Mouse (Mus musculus) small intestine, adult 2 months (tissue): ENCODE results near the gene Mras. TPM values are rescaled to one million over a fixed set of nuclear protein-coding genes. Genes with fewer than 3 reads are reported as not detected.

Experiments used
- H3K27ac ChIP-seq: fragments of 200-500 bp; 2 replicates; pipeline ENCODE4 v1.5.1; 2012; ENCODE audit warnings: low read depth, low read length, control low read depth, inconsistent platforms; ENCODE audit not compliant: insufficient read depth
- H3K27me3 ChIP-seq: fragments of 200-500 bp; 2 replicates; pipeline ENCODE4 v1.6.1; 2012; ENCODE audit warnings: mild to moderate bottlenecking, moderate library complexity, low read length, inconsistent platforms; ENCODE audit not compliant: control insufficient read depth, insufficient read depth
- H3K36me3 ChIP-seq: fragments of 200-500 bp; 2 replicates; pipeline ENCODE4 v1.6.1; 2012; ENCODE audit warnings: mild to moderate bottlenecking, low read length, control low read depth, inconsistent platforms; ENCODE audit not compliant: control insufficient read depth, insufficient read depth
- H3K4me1 ChIP-seq: fragments of 200-500 bp; 2 replicates; pipeline ENCODE4 v1.6.1; 2012; ENCODE audit warnings: low read length, inconsistent platforms, mixed read lengths; ENCODE audit not compliant: control insufficient read depth, insufficient read depth, insufficient read length
- H3K4me3 ChIP-seq: fragments of 200-500 bp; 2 replicates; pipeline ENCODE4 v1.5.1; 2012; ENCODE audit warnings: low read depth, mild to moderate bottlenecking, control low read depth, inconsistent platforms, low read length, moderate library complexity
- CTCF ChIP-seq: fragments of 200-500 bp; IDR thresholded peaks from 2 replicates; pipeline ENCODE4 v1.5.1; 2012; ENCODE audit warnings: low read depth, mild to moderate bottlenecking, control low read depth, inconsistent platforms, low read length, moderate library complexity, mixed read lengths; ENCODE audit not compliant: insufficient replicate concordance, insufficient read length; ENCODE audit errors: extremely low read depth
- POLR2A ChIP-seq: fragments of 200-500 bp; IDR thresholded peaks from 2 replicates; pipeline ENCODE4 v1.6.1; 2012; ENCODE audit warnings: low read depth, mild to moderate bottlenecking, control low read depth, inconsistent platforms, low read length, moderate library complexity
- WGBS: fragments of 180-500 bp; shearing (Covaris S2); methylation state at CpG from one replicate; pipeline ENCODE4 v1.1.7; 2018; 5-methylcytosine and 5-hydroxymethylcytosine counted together
- polyA plus RNA-seq: library from polyadenylated mRNA; depleted of rRNA; stranded (reverse); fragments of >200 nt; gene quantifications from 2 replicates; pipeline ENCODE4 v1.2.3, GENCODE M21; 2012

Mras gene
- polyA plus RNA-seq, 1 experiment = 2.6 TPM

DNA sequence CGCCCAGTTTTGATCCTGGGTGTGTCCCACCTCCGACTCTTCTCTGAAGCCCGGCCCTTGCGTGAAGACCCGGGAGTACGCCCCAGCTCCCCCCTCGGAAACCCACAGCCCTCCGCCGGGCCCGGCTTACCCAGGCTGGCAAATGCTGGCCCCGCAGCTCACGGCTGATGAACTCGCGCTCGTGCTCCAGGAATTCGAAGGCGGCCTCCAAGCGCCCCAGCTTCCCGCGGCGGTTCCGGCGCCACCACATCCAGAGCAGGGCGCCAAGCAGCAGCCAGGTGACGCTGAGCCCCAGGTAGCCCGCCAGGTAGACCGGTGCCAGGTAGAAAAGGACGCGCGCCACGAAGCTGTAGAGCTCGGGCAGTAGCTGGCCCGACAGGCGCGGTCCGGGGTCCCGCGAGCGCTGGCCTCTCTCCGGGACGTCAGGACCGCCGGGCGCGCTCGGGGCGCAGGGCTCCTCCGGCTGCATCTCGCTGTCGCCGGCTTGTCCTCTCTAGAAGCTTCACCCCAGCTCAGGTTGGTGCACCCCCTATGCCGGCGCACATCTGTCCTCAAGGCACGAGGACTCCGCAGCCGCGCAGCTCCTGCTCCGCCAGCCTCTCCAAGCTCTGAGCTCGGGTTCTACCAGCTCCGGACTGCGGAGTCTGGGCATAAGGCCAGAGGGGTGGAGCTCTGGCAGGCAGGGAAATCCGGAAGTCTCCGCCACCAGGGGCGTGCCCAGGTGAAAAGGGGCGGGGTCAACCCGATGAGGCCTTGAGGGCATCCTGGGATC is 79.1 kb downstream of the Mras start, which contains the start of gene Esyt3:
Gene Esyt3, minus strand, starts transcription at position 637 of the 772 bp plus-strand sequence.
- under 1% methylated on average over 66 of the region's 66 CpGs for WGBS
- no peaks in the 10 kb centered on the region for H3K36me3 ChIP-seq
- no peak for TF ChIP-seq POLR2A
- no peak for TF ChIP-seq CTCF
- H3K27me3 ChIP-seq = peaks cover 21% of the 10 kb centered on the region
- no peak within 1 kb of the TSS for H3K27ac ChIP-seq
- peaks cover 11% of the 10 kb centered on the region for H3K4me1 ChIP-seq
- peak within 1 kb of the TSS; percentile 52 for H3K4me3 ChIP-seq

DNA sequence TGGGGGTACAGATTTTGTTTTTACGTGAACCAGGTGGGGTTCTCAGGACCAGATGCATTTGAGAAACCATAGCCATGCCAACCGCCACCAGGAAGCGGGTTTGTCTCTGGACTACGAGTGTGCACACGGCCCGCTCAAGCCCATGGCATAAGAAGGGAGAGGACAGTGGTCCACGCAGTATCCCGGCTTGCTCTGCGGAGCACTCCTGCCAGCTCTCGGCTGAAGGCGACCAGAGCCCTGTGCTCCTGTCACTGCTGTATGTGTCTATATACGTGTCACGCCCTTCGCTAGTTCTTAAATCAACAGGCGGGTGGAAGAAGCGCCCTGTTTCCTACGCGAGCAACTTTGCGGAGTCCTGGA is 79.6 kb downstream of the Mras start:
- no peaks in the 10 kb centered on the region for H3K36me3 ChIP-seq
- H3K27ac ChIP-seq = no peak overlapping the region
- WGBS = 5% methylated on average over 19 of the region's 19 CpGs
- H3K4me3 ChIP-seq = peak overlapping the region; percentile 52
- H3K27me3 ChIP-seq = peaks cover 21% of the 10 kb centered on the region
- TF ChIP-seq POLR2A (no peak), CTCF (no peak)
- H3K4me1 ChIP-seq = peaks cover 11% of the 10 kb centered on the region

DNA sequence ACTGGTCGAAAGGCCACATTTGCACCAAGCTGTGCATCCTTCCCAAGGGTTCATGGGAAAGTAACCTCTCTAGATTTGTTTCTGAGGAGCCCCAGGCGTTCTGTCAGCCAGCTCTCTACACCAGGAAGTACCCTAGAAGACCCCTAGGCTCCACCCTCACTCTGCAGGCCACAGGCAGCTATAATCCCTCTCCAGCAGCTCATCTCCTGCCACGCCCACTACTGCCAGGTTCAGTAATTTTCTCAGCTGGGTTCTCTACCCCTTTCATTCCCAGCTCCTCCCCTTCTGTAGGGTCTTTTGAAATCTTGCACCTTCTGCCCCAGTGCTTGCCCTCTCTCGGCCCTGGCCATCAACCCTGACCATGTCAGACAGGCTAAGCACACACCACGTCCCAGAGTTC is 81.2 kb downstream of the Mras start:
- peaks cover 21% of the 10 kb centered on the region for H3K27me3 ChIP-seq
- H3K36me3 ChIP-seq = no peaks in the 10 kb centered on the region
- H3K27ac ChIP-seq = no peak overlapping the region
- H3K4me3 ChIP-seq = no peak overlapping the region
- TF ChIP-seq CTCF = no peak
- no peak for TF ChIP-seq POLR2A
- 64% methylated on average over 5 of the region's 5 CpGs for WGBS
- peaks cover 11% of the 10 kb centered on the region for H3K4me1 ChIP-seq

DNA sequence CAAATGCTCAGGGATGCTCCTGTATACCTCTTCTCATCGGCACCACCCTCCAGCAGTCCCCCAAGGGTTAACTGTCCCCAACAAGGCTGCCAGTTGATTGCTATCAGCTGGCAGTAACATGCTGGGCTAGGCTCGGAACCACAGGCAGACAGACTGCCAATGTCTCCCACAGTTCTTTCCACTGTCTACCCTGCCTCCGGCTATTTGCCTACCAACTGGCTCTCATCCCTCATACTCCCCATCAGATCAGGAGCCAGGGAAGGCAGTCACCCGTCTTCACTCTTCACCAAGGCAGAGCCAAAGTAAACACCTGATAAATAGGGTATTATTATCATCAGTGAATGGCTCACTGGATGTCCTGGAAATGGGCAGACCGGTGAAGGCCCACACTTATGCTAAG is 82.4 kb downstream of the Mras start:
- 51% methylated on average over 5 of the region's 5 CpGs for WGBS
- no peak overlapping the region for H3K4me3 ChIP-seq
- peaks cover 21% of the 10 kb centered on the region for H3K27me3 ChIP-seq
- H3K4me1 ChIP-seq = peaks cover 11% of the 10 kb centered on the region
- no peak overlapping the region for H3K27ac ChIP-seq
- H3K36me3 ChIP-seq = no peaks in the 10 kb centered on the region
- TF ChIP-seq CTCF = no peak
- TF ChIP-seq POLR2A = no peak

DNA sequence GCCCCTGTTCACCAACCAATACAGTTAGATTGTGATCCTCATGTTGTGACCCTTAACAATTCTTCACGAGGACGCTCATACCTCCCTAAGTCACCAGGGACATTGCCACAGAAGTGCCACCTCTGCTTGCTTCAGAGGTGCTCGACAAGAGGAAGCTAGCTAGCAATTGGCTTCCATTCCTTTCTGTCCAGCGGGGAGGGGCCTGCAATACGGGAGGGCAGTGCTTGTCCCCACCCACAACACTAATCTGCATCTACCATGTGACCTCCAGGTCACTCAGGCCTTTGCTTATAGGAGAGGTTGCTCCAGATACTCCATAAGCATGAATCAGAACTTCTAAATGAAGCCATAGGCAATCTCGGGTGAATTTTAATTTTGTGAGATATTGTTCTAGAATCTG is 83.8 kb downstream of the Mras start:
- H3K4me3 ChIP-seq = no peak overlapping the region
- peaks cover 19% of the 10 kb centered on the region for H3K27me3 ChIP-seq
- no peak for TF ChIP-seq POLR2A
- no peak for TF ChIP-seq CTCF
- peaks cover 10% of the 10 kb centered on the region for H3K4me1 ChIP-seq
- no peaks in the 10 kb centered on the region for H3K36me3 ChIP-seq
- no peak overlapping the region for H3K27ac ChIP-seq
- 47% methylated on average over 6 of the region's 6 CpGs for WGBS

DNA sequence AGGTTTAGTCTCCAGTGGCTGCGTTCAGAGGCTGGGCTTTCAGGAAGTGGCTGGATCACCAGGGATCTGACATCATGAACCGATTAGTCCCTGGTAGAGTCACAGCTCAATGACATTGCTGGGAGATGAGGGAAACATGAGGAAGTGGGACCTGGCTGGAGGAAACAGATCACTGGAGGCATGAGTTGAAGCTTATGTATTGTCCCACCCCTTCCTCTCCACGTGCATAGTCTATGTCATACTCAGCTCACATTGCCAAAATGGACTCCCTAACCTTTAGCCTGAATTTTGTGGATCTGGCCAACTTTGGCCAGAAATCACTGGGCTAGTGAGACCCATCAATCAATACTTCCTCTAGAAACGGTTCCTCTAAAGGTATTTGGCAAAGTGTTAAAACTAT is 84.2 kb downstream of the Mras start:
- Histone ChIP-seq H3K27ac (no peak overlapping the region), H3K27me3 (peaks cover 15% of the 10 kb centered on the region), H3K36me3 (no peaks in the 10 kb centered on the region), H3K4me3 (no peak overlapping the region), H3K4me1 (peaks cover 6% of the 10 kb centered on the region)
- TF ChIP-seq POLR2A (no peak), CTCF (no peak)
- 62% methylated on average over 4 of the region's 4 CpGs for WGBS

DNA sequence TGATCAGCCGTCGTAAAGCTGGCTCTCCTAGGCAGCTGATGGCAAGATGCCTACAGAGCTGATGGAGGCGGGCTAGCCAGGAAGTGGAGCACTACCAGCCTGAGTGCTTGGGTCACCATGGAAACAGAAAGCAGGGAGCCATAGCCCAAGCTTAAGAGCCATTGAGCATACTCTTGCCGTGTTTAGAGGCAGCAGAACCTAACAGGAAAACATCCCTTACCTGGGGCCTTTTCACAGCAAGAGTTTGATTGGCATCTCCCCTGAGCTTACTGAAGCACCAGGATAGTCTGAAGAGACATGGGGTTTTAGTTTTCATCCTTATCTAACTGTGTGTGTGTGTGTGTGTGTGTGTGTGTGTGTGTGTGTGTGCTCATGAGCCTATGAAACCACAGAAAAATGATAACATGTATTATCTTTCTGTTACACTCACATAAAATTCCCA is 91.8 kb downstream of the Mras start:
- H3K4me3 ChIP-seq = no peak overlapping the region
- no peaks in the 10 kb centered on the region for H3K27me3 ChIP-seq
- no peak overlapping the region for H3K27ac ChIP-seq
- TF ChIP-seq CTCF (no peak), POLR2A (no peak)
- no peaks in the 10 kb centered on the region for H3K36me3 ChIP-seq
- WGBS = 11% methylated on average over 4 of the region's 4 CpGs
- H3K4me1 ChIP-seq = no peaks in the 10 kb centered on the region
